Mouse (Mus musculus): ENCODE measurements at regions not wholly inside any gene's neighbourhood (a gene's known extent, or its start where the extent isn't known, plus 50 kb on each side); places are given as distances from the start of the nearest gene placed in this dataset.
"Not testable (repeated sequence)": the region's sequence is repeated elsewhere in the genome, so short reads cannot be mapped to it uniquely, and the experiment has no call there.

GRCm38 (mm10) chr1:88752332-88752731 is 50.3 kb upstream of the Arl4c start:
- no peak for DNase-seq (ENCODE audit: low read depth, low spot score)

- DNase-seq (ENCODE audit: low read depth, low spot score) = peak; percentile 7
Measured at GRCm38 (mm10) chr1:88756658-88757057, 54.6 kb upstream of the Arl4c start.

- no peak for DNase-seq (ENCODE audit: low read depth, low spot score)
Measured at GRCm38 (mm10) chr1:88757162-88757561, 55.1 kb upstream of the Arl4c start.

- no peak for DNase-seq (ENCODE audit: low read depth, low spot score)
Measured at GRCm38 (mm10) chr1:88757746-88758145, 55.7 kb upstream of the Arl4c start.

GRCm38 (mm10) chr1:88760643-88761042 is 58.6 kb upstream of the Arl4c start:
- no peak for DNase-seq (ENCODE audit: low read depth, low spot score)

GRCm38 (mm10) chr1:88761121-88761520 is 59.1 kb upstream of the Arl4c start:
- DNase-seq (ENCODE audit: low read depth, low spot score) = no peak

- DNase-seq (ENCODE audit: low read depth, low spot score) = no peak
Measured at GRCm38 (mm10) chr1:88763725-88764364, 61.8 kb upstream of the Arl4c start.

GRCm38 (mm10) chr1:88764478-88764877 is 62.5 kb upstream of the Arl4c start:
- no peak for DNase-seq (ENCODE audit: low read depth, low spot score)

- no peak for DNase-seq (ENCODE audit: low read depth, low spot score)
Measured at GRCm38 (mm10) chr1:88777009-88777408, 75.0 kb upstream of the Arl4c start.

- no peak for DNase-seq (ENCODE audit: low read depth, low spot score)
Measured at GRCm38 (mm10) chr1:88780262-88780661, 78.2 kb upstream of the Arl4c start.

- no peak for DNase-seq (ENCODE audit: low read depth, low spot score)
Measured at GRCm38 (mm10) chr1:88783083-88783482, 81.1 kb upstream of the Arl4c start.

GRCm38 (mm10) chr1:88784866-88785620 is 83.0 kb upstream of the Arl4c start:
- no peak for DNase-seq (ENCODE audit: low read depth, low spot score)

- DNase-seq (ENCODE audit: low read depth, low spot score) = no peak
Measured at GRCm38 (mm10) chr1:88786066-88786465, 84.0 kb upstream of the Arl4c start.

- no peak for DNase-seq (ENCODE audit: low read depth, low spot score)
Measured at GRCm38 (mm10) chr1:88790674-88791073, 88.7 kb upstream of the Arl4c start.

GRCm38 (mm10) chr1:88794926-88795325 is 92.9 kb upstream of the Arl4c start:
- DNase-seq (ENCODE audit: low read depth, low spot score) = no peak

- DNase-seq (ENCODE audit: low read depth, low spot score) = no peak
Measured at GRCm38 (mm10) chr1:88798473-88798872, 96.5 kb upstream of the Arl4c start.

GRCm38 (mm10) chr1:88798874-88799273 is 96.9 kb upstream of the Arl4c start:
- no peak for DNase-seq (ENCODE audit: low read depth, low spot score)

GRCm38 (mm10) chr1:88799343-88799742 is 97.3 kb upstream of the Arl4c start:
- DNase-seq (ENCODE audit: low read depth, low spot score) = no peak

- DNase-seq (ENCODE audit: low read depth, low spot score) = no peak
Measured at GRCm38 (mm10) chr1:88799789-88800188, 97.8 kb upstream of the Arl4c start.

- DNase-seq (ENCODE audit: low read depth, low spot score) = no peak
Measured at GRCm38 (mm10) chr1:88800411-88800810, 98.4 kb upstream of the Arl4c start.

- not testable (repeated sequence) for DNase-seq (ENCODE audit: low read depth, low spot score)
Measured at GRCm38 (mm10) chr1:88801151-88801550, 99.1 kb upstream of the Arl4c start.

- no peak for DNase-seq (ENCODE audit: low read depth, low spot score)
Measured at GRCm38 (mm10) chr1:88806960-88807359, 104.9 kb upstream of the Arl4c start.

GRCm38 (mm10) chr1:88807901-88808300 is 105.9 kb upstream of the Arl4c start:
- no peak for DNase-seq (ENCODE audit: low read depth, low spot score)
